Mouse (Mus musculus) gastrocnemius, postnatal 14 days (tissue): ENCODE results near the gene Fcrl5. TPM values are rescaled to one million over a fixed set of nuclear protein-coding genes. Genes with fewer than 3 reads are reported as not detected.

Source experiments
- DNase-seq: peaks from one replicate; pipeline ENCODE4 v3.0.0; 2021; ENCODE audit warnings: mixed read lengths
- intact Hi-C: fragments of 180-260 bp; cut with DNase I; formaldehyde crosslinking; loops from one replicate; pipeline ENCODE4 v1.15.1; 2025; ENCODE audit warnings: low total_unique reads
- total RNA-seq, 2 experiments: library from RNA; stranded (reverse); gene quantifications; 2 replicates each; pipeline ENCODE4 v1.2.3; 2021

Fcrl5 gene
- total RNA-seq, 2 experiments from 2014 or later, result not detected

- DNase-seq, result no peak
These were observed 62.7 kb downstream of the Fcrl5 start for GRCm38 (mm10) chr3:87498266-87498665.

GRCm38 (mm10) chr3:87499072-87499471 lies 63.5 kb downstream of the Fcrl5 start:
- intact Hi-C loops, result loop anchor here (10.0 kb wide), 1 partner anchor 464 kb away; no protein-coding TSS in a partner anchor
- DNase-seq, result peak; percentile 64

More at GRCm38 (mm10) chr3:87498266-87498665, 62.7 kb downstream of the Fcrl5 start:
- intact Hi-C loops, result loop anchor here (10.0 kb wide), 1 partner anchor 463 kb away; no protein-coding TSS in a partner anchor

GRCm38 (mm10) chr3:87500088-87501055 lies 64.8 kb downstream of the Fcrl5 start:
- intact Hi-C loops, result loop anchor here (5.0 kb wide), 1 partner anchor 258 kb away; no protein-coding TSS in a partner anchor
- DNase-seq, result peak; percentile 17

GRCm38 (mm10) chr3:87501151-87501550 lies 65.6 kb downstream of the Fcrl5 start:
- no peak for DNase-seq

GRCm38 (mm10) chr3:87502771-87503170 lies 67.2 kb downstream of the Fcrl5 start:
- intact Hi-C loops, result loop anchor here (5.0 kb wide), 1 partner anchor 260 kb away; no protein-coding TSS in a partner anchor
- no peak for DNase-seq

More at GRCm38 (mm10) chr3:87501151-87501550, 65.6 kb downstream of the Fcrl5 start:
- intact Hi-C loops, result loop anchor here (5.0 kb wide), 1 partner anchor 259 kb away; no protein-coding TSS in a partner anchor

- intact Hi-C loops, result loop anchor here (5.0 kb wide), 1 partner anchor 262 kb away; no protein-coding TSS in a partner anchor
- DNase-seq, result peak; percentile 26
These were observed 68.8 kb downstream of the Fcrl5 start for GRCm38 (mm10) chr3:87504330-87504729.

- intact Hi-C loops, result loop anchor here (5.0 kb wide), 1 partner anchor 263 kb away; no protein-coding TSS in a partner anchor
- no peak for DNase-seq
These were observed 69.3 kb downstream of the Fcrl5 start for GRCm38 (mm10) chr3:87504749-87505425.

GRCm38 (mm10) chr3:87506456-87507416 lies 71.2 kb downstream of the Fcrl5 start:
- intact Hi-C loops, result no loop called here
- DNase-seq, result no peak

GRCm38 (mm10) chr3:87508205-87508901 lies 72.8 kb downstream of the Fcrl5 start:
- intact Hi-C loops, result loop anchor here (1.0 kb wide), 1 partner anchor 54 kb away; no protein-coding TSS in a partner anchor

GRCm38 (mm10) chr3:87509061-87509460 lies 73.5 kb downstream of the Fcrl5 start:
- peak; percentile 53 for DNase-seq
- intact Hi-C loops, result no loop called here

More at GRCm38 (mm10) chr3:87508205-87508901, 72.8 kb downstream of the Fcrl5 start:
- peak; percentile 78 for DNase-seq

GRCm38 (mm10) chr3:87510832-87511231 lies 75.3 kb downstream of the Fcrl5 start:
- intact Hi-C loops, result no loop called here

GRCm38 (mm10) chr3:87511971-87512765 lies 76.6 kb downstream of the Fcrl5 start:
- DNase-seq, result no peak
- intact Hi-C loops, result no loop called here

More at GRCm38 (mm10) chr3:87510832-87511231, 75.3 kb downstream of the Fcrl5 start:
- no peak for DNase-seq

- intact Hi-C loops, result no loop called here
These were observed 80.1 kb downstream of the Fcrl5 start for GRCm38 (mm10) chr3:87515567-87516081.

GRCm38 (mm10) chr3:87518425-87518824 lies 82.9 kb downstream of the Fcrl5 start:
- no peak for DNase-seq
- intact Hi-C loops, result no loop called here

More at GRCm38 (mm10) chr3:87515567-87516081, 80.1 kb downstream of the Fcrl5 start:
- no peak for DNase-seq

GRCm38 (mm10) chr3:87521126-87521525 lies 85.6 kb downstream of the Fcrl5 start:
- intact Hi-C loops, result no loop called here
- DNase-seq, result no peak

- DNase-seq, result no peak
- intact Hi-C loops, result no loop called here
These were observed 86.3 kb downstream of the Fcrl5 start for GRCm38 (mm10) chr3:87521833-87522232.

- intact Hi-C loops, result no loop called here
- DNase-seq, result no peak
These were observed 88.1 kb downstream of the Fcrl5 start for GRCm38 (mm10) chr3:87523701-87524100.
